Comparison of ENCODE assay signal across 13 mouse cellular contexts in genomic region chr6:52244471-52245039, GRCm38 (mm10). TPM values are rescaled to one million over a fixed set of nuclear protein-coding genes. Genes with fewer than 3 reads are reported as not detected.
DNase-seq lines count a peak whose midpoint lies in the region; ATAC-seq and TF ChIP-seq lines count a peak whose summit lies in the region.
"Had no signal": no experiment of that assay in that cellular context is flagged by ENCODE, and none has a peak within 500 bp of the region (broad histone marks: within the 10 kb centered on the region; RNA-seq: fewer than 3 reads in every experiment).

No protein-coding gene starts in this region.

- no peaks in the 10 kb centered on the region for H3K4me1 ChIP-seq in embryonic facial prominence, embryonic 14.5 days (ENCODE audit: control insufficient read depth, insufficient read depth, low read length)
- peaks cover 15% of the 10 kb centered on the region for H3K4me1 ChIP-seq in embryonic facial prominence, embryonic 10.5 days
- H3K4me1 ChIP-seq in kidney, embryonic 14.5 days (ENCODE audit: control insufficient read depth, insufficient read depth, low read length) = peaks cover 19% of the 10 kb centered on the region
- H3K4me1 ChIP-seq in heart, embryonic 16.5 days (ENCODE audit: control insufficient read depth, insufficient read depth, low read length) = 0 out of 2 replicates have a peak, but pooled peaks cover 3% of the 10 kb centered on the region
- peaks cover 8% of the 10 kb centered on the region for H3K4me1 ChIP-seq in liver, postnatal 0 days (ENCODE audit: insufficient read depth)

- TF ChIP-seq EP300 in liver, postnatal 0 days (IDR thresholded peaks at IDR 0.05; ENCODE audit: low read depth) = no peak

- WGBS in embryonic facial prominence, embryonic 14.5 days = under 1% methylated on average over 23 of the region's 23 CpGs
- WGBS in embryonic facial prominence, embryonic 10.5 days = 1% methylated on average over 23 of the region's 23 CpGs
- 2% methylated on average over 23 of the region's 23 CpGs for WGBS in kidney, embryonic 14.5 days
- whole genome bisulfite sequencing in heart, embryonic 16.5 days = 2% methylated on average over 23 of the region's 23 CpGs
- 2% methylated on average over 23 of the region's 23 CpGs for WGBS in liver, postnatal 0 days (ENCODE audit: insufficient replicate concordance)

- peaks cover 100% of the 10 kb centered on the region for H3K27me3 ChIP-seq in embryonic facial prominence, embryonic 14.5 days (replicated peaks; ENCODE audit: control insufficient read depth, insufficient read depth, low read length)
- peaks cover 100% of the 10 kb centered on the region for H3K27me3 ChIP-seq in embryonic facial prominence, embryonic 10.5 days (replicated peaks; ENCODE audit: low read depth, poor library complexity, severe bottlenecking)
- H3K27me3 ChIP-seq in kidney, embryonic 14.5 days (ENCODE audit: control insufficient read depth, insufficient read depth, low read length) = no peaks in the 10 kb centered on the region; the same call in 1 of the 2 replicates
- H3K27me3 ChIP-seq in heart, embryonic 16.5 days (ENCODE audit: control insufficient read depth, insufficient read depth, low read length) = peaks cover 98% of the 10 kb centered on the region
- H3K27me3 ChIP-seq in liver, postnatal 0 days (ENCODE audit: insufficient read depth, low read length) = peaks cover 100% of the 10 kb centered on the region

- no peaks in the 10 kb centered on the region for H3K36me3 ChIP-seq in embryonic facial prominence, embryonic 14.5 days (ENCODE audit: control insufficient read depth, insufficient read depth, low read length)
- no peaks in the 10 kb centered on the region for H3K36me3 ChIP-seq in embryonic facial prominence, embryonic 10.5 days (replicated peaks)
- no peaks in the 10 kb centered on the region for H3K36me3 ChIP-seq in kidney, embryonic 14.5 days (ENCODE audit: control insufficient read depth, insufficient read depth, low read length)
- no peaks in the 10 kb centered on the region for H3K36me3 ChIP-seq in heart, embryonic 16.5 days (ENCODE audit: control insufficient read depth, insufficient read depth)
- H3K36me3 ChIP-seq in liver, postnatal 0 days (replicated peaks; ENCODE audit: insufficient read depth, low read length) = no peaks in the 10 kb centered on the region
- H3K36me3 ChIP-seq: embryonic facial prominence, embryonic 13.5 days had no signal

- ATAC-seq in embryonic facial prominence, embryonic 14.5 days (ENCODE audit: low read depth) = no peak
- ATAC-seq in kidney, embryonic 14.5 days (ENCODE audit: low FRiP score, low TSS enrichment) = no peak
- ATAC-seq in heart, embryonic 16.5 days (replicated peaks; ENCODE audit: extremely low read depth, insufficient read depth, low FRiP score) = no peak
- no peak for ATAC-seq in liver, postnatal 0 days

- no peak overlapping the region for H3K4me2 ChIP-seq in embryonic facial prominence, embryonic 14.5 days (ENCODE audit: low read depth, low read length)
- H3K4me2 ChIP-seq in kidney, embryonic 14.5 days (replicated peaks; ENCODE audit: low read depth, low read length) = peak overlapping the region; percentile 83
- peak overlapping the region; percentile 30; the same call in 1 of the 2 replicates for H3K4me2 ChIP-seq in heart, embryonic 16.5 days (ENCODE audit: low read depth, low read length)
- H3K4me2 ChIP-seq in liver, postnatal 0 days (ENCODE audit: low read depth, low read length) = no peak overlapping the region
- H3K4me2 ChIP-seq: embryonic facial prominence, embryonic 13.5 days had no signal

- DNase-seq in embryonic facial prominence, embryonic 14.5 days (ENCODE audit: low spot score) = no peak
- DNase-seq in embryonic facial prominence, embryonic 10.5 days (ENCODE audit: low spot score) = no peak
- DNase-seq in kidney, postnatal 14 days = no peak
- no peak for DNase-seq in liver, postnatal 0 days
- no peak for DNase-seq in right cerebral cortex, postnatal 10 days (ENCODE audit: low spot score in 2 of 2)
- DNase-seq in cerebellum, adult 9-11 months = no peak
- DNase-seq: cerebellum, adult 11 months; lung, postnatal 36 days; thymus, postnatal 36 days had no signal

- peak overlapping the region; percentile 5; the same call in 1 of the 2 replicates for H3K4me3 ChIP-seq in embryonic facial prominence, embryonic 14.5 days (ENCODE audit: low read depth, low read length)
- H3K4me3 ChIP-seq in embryonic facial prominence, embryonic 10.5 days = no peak overlapping the region
- H3K4me3 ChIP-seq in kidney, embryonic 14.5 days (ENCODE audit: low read length) = peak overlapping the region; percentile 75
- no peak overlapping the region for H3K4me3 ChIP-seq in heart, embryonic 16.5 days (ENCODE audit: low read length)
- H3K4me3 ChIP-seq in liver, postnatal 0 days (ENCODE audit: low read depth, low read length) = peak overlapping the region; percentile 22; the same call in 1 of the 2 replicates
- H3K4me3 ChIP-seq: embryonic facial prominence, embryonic 13.5 days had no signal

- H3K9ac ChIP-seq in embryonic facial prominence, embryonic 14.5 days (ENCODE audit: low read depth, low read length) = no peak overlapping the region
- H3K9ac ChIP-seq in kidney, embryonic 14.5 days (ENCODE audit: low read depth, low read length) = peak overlapping the region; percentile 89
- no peak overlapping the region for H3K9ac ChIP-seq in heart, embryonic 16.5 days (ENCODE audit: low read length)
- no peak overlapping the region for H3K9ac ChIP-seq in liver, postnatal 0 days (replicated peaks)
- H3K9ac ChIP-seq: embryonic facial prominence, embryonic 13.5 days had no signal

- TF ChIP-seq CTCF in liver, postnatal 0 days (IDR thresholded peaks at IDR 0.05; ENCODE audit: low read depth) = no peak

- H3K9me3 ChIP-seq in embryonic facial prominence, embryonic 14.5 days (ENCODE audit: control insufficient read depth, low read length) = no peaks in the 10 kb centered on the region
- H3K9me3 ChIP-seq in embryonic facial prominence, embryonic 10.5 days = no peaks in the 10 kb centered on the region
- H3K9me3 ChIP-seq in kidney, embryonic 14.5 days (ENCODE audit: control insufficient read depth, low read length) = no peaks in the 10 kb centered on the region
- no peaks in the 10 kb centered on the region for H3K9me3 ChIP-seq in heart, embryonic 16.5 days (replicated peaks; ENCODE audit: control insufficient read depth, low read length)
- H3K9me3 ChIP-seq in liver, postnatal 0 days (ENCODE audit: low read length) = no peaks in the 10 kb centered on the region
- H3K9me3 ChIP-seq: embryonic facial prominence, embryonic 13.5 days had no signal

- no peak overlapping the region for H3K27ac ChIP-seq in embryonic facial prominence, embryonic 14.5 days (replicated peaks; ENCODE audit: low read depth, low read length)
- H3K27ac ChIP-seq in embryonic facial prominence, embryonic 10.5 days (replicated peaks) = no peak overlapping the region
- peak overlapping the region; percentile 96 for H3K27ac ChIP-seq in kidney, embryonic 14.5 days (ENCODE audit: low read depth, low read length)
- no peak overlapping the region for H3K27ac ChIP-seq in heart, embryonic 16.5 days (ENCODE audit: low read length)
- no peak overlapping the region for H3K27ac ChIP-seq in liver, postnatal 0 days (ENCODE audit: low read depth)
- H3K27ac ChIP-seq: embryonic facial prominence, embryonic 13.5 days had no signal

RNA-seq across cellular contexts. Expression of gene Hoxa11, which starts 1.1 kb away (rescaled TPM):
- polyA plus RNA-seq in embryonic facial prominence, embryonic 14.5 days (2014; fragmentation: Nextera tagmentation; extraction: Ambion mirVana) = 0.13 TPM in 1 of 2 replicates, not detected in the other
- not detected in 2 replicates for polyA plus RNA-seq in embryonic facial prominence, embryonic 10.5 days (2016; fragmentation: Nextera tagmentation; extraction: Ambion mirVana)
- polyA plus RNA-seq in kidney, embryonic 14.5 days (2014; fragmentation: Nextera tagmentation; extraction: Ambion mirVana) = 27.6 and 35.6 TPM in 2 replicates
- not detected in 2 replicates for polyA plus RNA-seq in heart, embryonic 16.5 days (2015; fragmentation: Nextera tagmentation; extraction: Ambion mirVana)
- not detected in 2 replicates for polyA plus RNA-seq in liver, postnatal 0 days (2015; fragmentation: Nextera tagmentation; extraction: Ambion mirVana)
- polyA plus RNA-seq: embryonic facial prominence, embryonic 13.5 days; small intestine, adult 2 months had no signal

RNA-seq across cellular contexts. Expression of gene Hoxa10, which starts 3.9 kb away (rescaled TPM):
- polyA plus RNA-seq in embryonic facial prominence, embryonic 14.5 days (2014; fragmentation: Nextera tagmentation; extraction: Ambion mirVana) = 1.9 TPM in 1 of 2 replicates, not detected in the other
- polyA plus RNA-seq in embryonic facial prominence, embryonic 10.5 days (2016; fragmentation: Nextera tagmentation; extraction: Ambion mirVana) = not detected in 2 replicates
- 177 and 186 TPM in 2 replicates for polyA plus RNA-seq in kidney, embryonic 14.5 days (2014; fragmentation: Nextera tagmentation; extraction: Ambion mirVana)
- not detected in 2 replicates for polyA plus RNA-seq in heart, embryonic 16.5 days (2015; fragmentation: Nextera tagmentation; extraction: Ambion mirVana)
- polyA plus RNA-seq in liver, postnatal 0 days (2015; fragmentation: Nextera tagmentation; extraction: Ambion mirVana) = not detected in 2 replicates
- polyA plus RNA-seq: small intestine, adult 2 months had no signal

RNA-seq across cellular contexts. Expression of gene Hoxa9, which starts 13.7 kb away (rescaled TPM):
- 0.33 and 2.3 TPM in 2 replicates for polyA plus RNA-seq in embryonic facial prominence, embryonic 14.5 days (2014; fragmentation: Nextera tagmentation; extraction: Ambion mirVana)
- not detected in 2 replicates for polyA plus RNA-seq in embryonic facial prominence, embryonic 10.5 days (2016; fragmentation: Nextera tagmentation; extraction: Ambion mirVana)
- polyA plus RNA-seq in kidney, embryonic 14.5 days (2014; fragmentation: Nextera tagmentation; extraction: Ambion mirVana) = 58.1 and 67.8 TPM in 2 replicates
- 0.17 TPM in 1 of 2 replicates, not detected in the other for polyA plus RNA-seq in heart, embryonic 16.5 days (2015; fragmentation: Nextera tagmentation; extraction: Ambion mirVana)
- 0.11 and 0.26 TPM in 2 replicates for polyA plus RNA-seq in liver, postnatal 0 days (2015; fragmentation: Nextera tagmentation; extraction: Ambion mirVana)
- polyA plus RNA-seq: embryonic facial prominence, embryonic 13.5 days; small intestine, adult 2 months had no signal

RNA-seq across cellular contexts. Expression of gene Hoxa13, which starts 16.1 kb away (rescaled TPM):
- not detected in 2 replicates for polyA plus RNA-seq in embryonic facial prominence, embryonic 14.5 days (2014; fragmentation: Nextera tagmentation; extraction: Ambion mirVana)
- not detected in 2 replicates for polyA plus RNA-seq in embryonic facial prominence, embryonic 10.5 days (2016; fragmentation: Nextera tagmentation; extraction: Ambion mirVana)
- polyA plus RNA-seq in kidney, embryonic 14.5 days (2014; fragmentation: Nextera tagmentation; extraction: Ambion mirVana) = not detected in 2 replicates
- polyA plus RNA-seq in heart, embryonic 16.5 days (2015; fragmentation: Nextera tagmentation; extraction: Ambion mirVana) = not detected in 2 replicates
- not detected in 2 replicates for polyA plus RNA-seq in liver, postnatal 0 days (2015; fragmentation: Nextera tagmentation; extraction: Ambion mirVana)
- polyA plus RNA-seq: embryonic facial prominence, embryonic 13.5 days; small intestine, adult 2 months had no signal

RNA-seq across cellular contexts. Expression of gene Hoxa7, which starts 22.9 kb away (rescaled TPM):
- polyA plus RNA-seq in embryonic facial prominence, embryonic 14.5 days (2014; fragmentation: Nextera tagmentation; extraction: Ambion mirVana) = 0.21 and 1.4 TPM in 2 replicates
- polyA plus RNA-seq in embryonic facial prominence, embryonic 10.5 days (2016; fragmentation: Nextera tagmentation; extraction: Ambion mirVana) = 0.15 TPM in 1 of 2 replicates, not detected in the other
- 19.1 and 19.6 TPM in 2 replicates for polyA plus RNA-seq in kidney, embryonic 14.5 days (2014; fragmentation: Nextera tagmentation; extraction: Ambion mirVana)
- 0.35 and 0.38 TPM in 2 replicates for polyA plus RNA-seq in heart, embryonic 16.5 days (2015; fragmentation: Nextera tagmentation; extraction: Ambion mirVana)
- 0.39 and 0.50 TPM in 2 replicates for polyA plus RNA-seq in liver, postnatal 0 days (2015; fragmentation: Nextera tagmentation; extraction: Ambion mirVana)
- polyA plus RNA-seq: embryonic facial prominence, embryonic 13.5 days had no signal

Comparison
In these comparisons a context has a peak if more than half of its experiments do, and no peak if none do; other contexts are left out.
1. H3K4me3 ChIP-seq: peak in embryonic facial prominence, embryonic 14.5 days (single experiment), kidney, embryonic 14.5 days (single experiment) and liver, postnatal 0 days (single experiment); none in embryonic facial prominence, embryonic 10.5 days (single experiment) and heart, embryonic 16.5 days (single experiment).
2. H3K4me2 ChIP-seq: peak in kidney, embryonic 14.5 days (single experiment) and heart, embryonic 16.5 days (single experiment); none in embryonic facial prominence, embryonic 14.5 days (single experiment) and liver, postnatal 0 days (single experiment).
3. RNA of gene Hoxa11, which starts 1.1 kb away (polyA plus RNA-seq): 27.6 to 35.6 TPM in kidney, embryonic 14.5 days; 0.13 TPM in embryonic facial prominence, embryonic 14.5 days, not detected in embryonic facial prominence, embryonic 10.5 days, not detected in heart, embryonic 16.5 days and not detected in liver, postnatal 0 days; every median in the first group is over 10 times any median in the second.
4. RNA of gene Hoxa10, which starts 3.9 kb away (polyA plus RNA-seq): 177 to 186 TPM in kidney, embryonic 14.5 days; not detected in heart, embryonic 16.5 days, 1.9 TPM in embryonic facial prominence, embryonic 14.5 days, not detected in embryonic facial prominence, embryonic 10.5 days and not detected in liver, postnatal 0 days; every median in the first group is over 10 times any median in the second.
5. RNA of gene Hoxa9, which starts 13.7 kb away (polyA plus RNA-seq): 58.1 to 67.8 TPM in kidney, embryonic 14.5 days; 0.33 to 2.3 TPM in embryonic facial prominence, embryonic 14.5 days, 0.11 to 0.26 TPM in liver, postnatal 0 days, 0.17 TPM in heart, embryonic 16.5 days and not detected in embryonic facial prominence, embryonic 10.5 days; every median in the first group is over 10 times any median in the second.